Mouse (Mus musculus): ENCODE measurements around the gene Gm17359.

Gene Gm17359

DNA sequence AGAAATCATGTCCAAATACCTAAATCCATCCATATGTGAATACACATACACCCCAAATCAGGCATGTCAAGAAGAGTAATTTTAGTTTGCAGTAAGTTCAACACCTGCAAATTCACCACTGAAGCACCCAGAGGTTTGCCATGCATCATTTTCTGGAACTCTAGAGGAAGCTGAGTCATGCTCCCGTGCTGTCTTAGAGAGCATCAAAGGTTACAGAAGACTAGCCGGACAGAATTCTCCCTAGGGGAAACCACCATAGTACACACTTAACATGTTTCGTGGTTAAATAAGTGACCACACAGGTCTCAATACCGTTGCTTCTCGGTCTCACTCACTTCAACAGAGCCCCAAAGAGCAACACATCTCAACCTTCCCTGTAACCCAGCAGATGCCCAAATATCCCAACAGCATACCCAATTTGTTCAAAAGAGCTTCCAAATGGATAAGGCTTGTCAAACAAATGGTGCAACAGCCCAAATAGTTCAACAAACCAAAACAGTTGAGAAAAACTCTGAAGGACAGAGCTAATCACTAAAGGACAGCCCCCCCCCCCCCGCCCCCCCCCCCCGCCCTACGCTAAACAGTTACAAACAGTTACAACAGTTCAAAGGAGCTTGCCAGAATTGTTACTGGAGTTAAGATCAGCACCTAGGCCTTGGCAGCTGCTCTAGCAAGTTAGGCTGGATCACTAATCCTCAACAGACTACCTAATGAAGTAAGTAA is at the start of gene Gm17359:
Gm17359 (plus strand) TSS at position 618 of the 723 bp plus-strand sequence.
- ATAC-seq (ENCODE audit: low TSS enrichment): no peak

DNA sequence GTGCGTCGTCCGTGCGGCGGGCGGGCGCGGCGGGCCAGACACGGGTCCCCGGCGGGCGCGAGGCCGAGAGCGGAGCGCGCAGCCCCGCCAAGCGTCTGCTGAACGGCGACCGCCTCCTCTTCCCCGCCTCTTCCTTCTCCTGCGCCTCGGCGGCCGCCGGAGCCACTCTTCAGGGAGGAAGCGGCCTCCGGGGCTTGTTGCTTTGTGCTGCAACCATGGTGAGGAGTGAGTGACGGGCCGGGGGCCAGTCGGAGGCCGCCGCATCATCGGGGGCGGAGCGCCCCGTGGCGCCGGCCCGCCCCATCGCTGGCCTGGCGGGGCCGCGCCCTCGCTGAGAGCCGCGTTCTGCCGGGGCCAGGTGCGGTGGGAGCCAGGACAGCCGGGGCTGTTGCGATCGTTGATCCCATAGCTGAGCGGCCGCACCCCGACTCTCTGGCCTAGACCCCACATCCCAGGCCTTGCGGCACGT is 49.3 kb upstream of the Gm17359 start:
- ATAC-seq (ENCODE audit: low TSS enrichment): peak; percentile 84

DNA sequence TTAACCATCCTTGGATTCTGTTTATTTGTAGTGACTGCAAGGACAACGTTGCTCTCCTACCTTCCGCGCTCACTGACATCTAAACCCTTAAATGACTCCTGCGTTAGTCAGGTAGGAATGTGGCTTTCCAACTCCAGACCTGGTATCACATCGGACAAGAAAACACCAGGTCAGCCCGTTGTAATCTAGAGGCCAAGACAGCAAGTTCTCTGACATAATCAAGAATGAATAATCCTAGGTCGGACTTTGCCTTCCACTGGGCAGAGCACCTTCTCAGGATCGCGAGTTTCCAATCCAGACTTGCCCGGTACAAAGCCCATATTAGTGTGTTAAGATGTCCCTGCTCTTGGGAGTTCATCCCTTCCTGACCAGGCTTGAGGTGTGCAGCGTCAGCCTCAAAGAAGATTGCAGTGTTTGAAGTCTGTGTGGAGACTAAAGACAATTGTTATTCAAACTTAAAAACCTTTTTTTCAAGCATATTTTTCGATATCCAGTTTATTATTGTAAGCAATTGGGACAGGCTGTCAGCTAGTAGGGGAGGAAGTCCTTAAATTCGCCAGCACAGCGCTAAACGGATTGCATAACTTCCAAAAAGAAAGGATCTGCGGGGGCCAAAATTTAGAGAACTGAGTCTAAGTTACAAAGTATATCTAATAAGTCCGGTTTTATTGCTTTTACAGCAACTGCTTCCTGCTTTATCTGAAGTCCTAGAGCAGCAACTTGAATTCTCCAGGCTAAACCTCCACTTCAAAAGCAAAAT is 48.6 kb upstream of the Gm17359 start:
- ATAC-seq (ENCODE audit: low TSS enrichment): no peak; the same call in 1 of the 2 replicates

DNA sequence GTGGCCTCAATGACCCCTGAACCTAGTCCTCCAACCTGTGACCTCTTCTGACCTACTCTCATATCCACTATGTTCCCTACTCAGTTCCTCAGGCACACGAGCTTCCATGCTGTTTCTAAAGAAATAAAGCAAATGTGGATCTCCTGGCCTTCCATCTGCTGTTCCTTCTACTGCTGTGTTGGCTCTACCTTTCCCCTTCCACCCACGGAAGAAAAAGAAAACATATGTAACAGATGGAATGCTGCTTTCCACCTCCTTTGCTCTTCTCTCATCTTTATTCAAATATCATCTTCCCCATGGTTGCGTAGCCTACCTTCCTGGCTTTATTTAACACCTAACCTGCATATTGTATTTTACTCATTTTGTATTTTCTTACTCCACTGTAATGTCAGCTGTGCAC is 47.4 kb upstream of the Gm17359 start:
- peak; percentile 20 for ATAC-seq (ENCODE audit: low TSS enrichment)

DNA sequence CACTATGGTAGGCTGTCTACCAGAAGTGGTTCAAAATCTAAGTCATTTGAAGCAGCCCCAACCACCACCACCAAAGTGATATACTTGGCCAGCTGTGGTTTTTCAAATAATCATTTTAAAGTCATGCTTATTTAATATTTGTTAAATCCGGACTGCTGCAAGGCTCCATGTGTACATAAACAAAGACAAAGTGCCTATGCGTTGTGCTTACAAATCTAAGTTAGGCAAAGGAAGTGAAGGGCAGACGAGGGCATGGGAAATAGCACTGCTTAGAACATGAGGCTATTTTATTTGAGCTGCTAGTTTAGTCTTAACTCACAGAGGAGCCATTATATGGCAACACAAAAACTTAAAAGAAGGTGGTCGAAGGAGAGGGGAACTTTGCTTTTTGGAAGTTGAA is 43.4 kb upstream of the Gm17359 start:
- ATAC-seq (ENCODE audit: low TSS enrichment): no peak

DNA sequence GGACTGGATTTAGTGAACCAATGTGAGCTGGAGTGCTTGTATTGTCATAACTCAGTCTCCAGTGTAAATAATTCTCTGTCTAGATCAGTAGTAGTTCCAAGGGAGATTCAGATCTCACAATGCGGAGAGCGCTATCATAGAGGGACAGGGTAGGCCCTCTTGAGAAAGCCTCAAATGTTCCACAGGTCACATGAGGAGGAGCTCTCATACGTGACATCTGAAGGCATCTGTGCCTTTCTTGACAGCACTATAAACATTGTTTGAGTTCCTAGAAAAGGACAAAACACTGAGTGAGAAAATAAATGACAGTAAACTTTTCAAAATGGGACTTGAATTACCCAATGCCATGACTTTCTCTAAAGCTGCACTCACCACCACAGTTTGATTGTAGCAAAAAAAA is 41.8 kb upstream of the Gm17359 start:
- no peak for ATAC-seq (ENCODE audit: low TSS enrichment)

DNA sequence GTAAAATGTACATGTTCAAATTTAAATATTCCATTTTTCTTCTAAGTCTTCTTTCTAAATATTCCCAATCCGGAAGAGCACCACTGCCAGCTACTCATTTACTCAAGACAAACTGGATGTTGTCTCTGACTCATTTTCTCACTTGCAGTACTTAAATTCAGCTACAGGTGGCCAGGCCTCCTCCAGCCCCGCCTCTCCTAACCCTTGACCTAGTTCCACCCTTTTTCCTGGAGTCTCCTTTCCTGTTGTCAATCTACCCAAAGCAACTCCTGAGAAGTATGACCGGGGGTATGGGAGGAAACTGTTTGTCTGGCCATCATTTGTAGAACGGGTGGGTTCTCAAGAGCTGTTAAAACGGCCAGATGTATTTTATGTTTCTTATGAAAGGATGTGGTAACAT is 40.4 kb upstream of the Gm17359 start:
- ATAC-seq (ENCODE audit: low TSS enrichment): no peak

DNA sequence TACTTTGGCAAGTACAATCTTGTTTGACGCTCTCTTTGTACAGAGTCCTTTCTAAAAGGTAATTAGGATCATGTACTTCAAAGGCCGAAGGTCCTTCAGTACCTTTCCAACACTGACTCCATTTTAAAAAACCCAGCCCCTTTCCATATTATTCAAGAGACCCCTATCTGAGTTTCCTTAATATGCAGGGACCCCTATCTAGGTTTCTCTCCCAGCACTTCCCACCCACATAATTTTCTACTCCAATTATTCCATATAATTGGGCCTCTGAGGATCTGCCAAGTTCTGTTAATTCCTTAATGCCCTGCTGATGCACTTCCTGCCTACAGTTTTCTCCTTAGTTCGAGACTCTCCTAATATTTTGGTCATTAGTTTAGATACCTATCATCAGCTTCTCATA is 39.9 kb upstream of the Gm17359 start:
- ATAC-seq (ENCODE audit: low TSS enrichment): no peak

DNA sequence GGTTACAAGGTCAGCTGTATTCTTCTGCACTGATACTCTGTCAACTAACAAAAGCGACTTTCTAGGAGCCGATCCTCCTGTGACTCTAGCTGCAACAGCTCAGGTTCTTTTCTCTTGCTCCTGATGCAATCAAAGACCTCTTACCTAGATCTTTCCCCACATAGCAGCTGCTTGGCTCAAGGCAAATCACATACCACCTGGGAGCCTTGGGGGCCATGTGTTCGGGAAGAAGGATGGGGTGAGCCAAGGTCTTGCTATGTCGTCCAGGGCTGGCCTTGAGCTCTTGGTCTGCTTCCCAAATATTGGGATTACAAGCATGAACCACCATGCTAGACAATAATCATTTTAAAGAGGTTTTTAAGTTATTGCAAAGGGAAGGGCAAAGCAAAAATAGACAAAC is 39.2 kb upstream of the Gm17359 start:
- ATAC-seq (ENCODE audit: low TSS enrichment): no peak

DNA sequence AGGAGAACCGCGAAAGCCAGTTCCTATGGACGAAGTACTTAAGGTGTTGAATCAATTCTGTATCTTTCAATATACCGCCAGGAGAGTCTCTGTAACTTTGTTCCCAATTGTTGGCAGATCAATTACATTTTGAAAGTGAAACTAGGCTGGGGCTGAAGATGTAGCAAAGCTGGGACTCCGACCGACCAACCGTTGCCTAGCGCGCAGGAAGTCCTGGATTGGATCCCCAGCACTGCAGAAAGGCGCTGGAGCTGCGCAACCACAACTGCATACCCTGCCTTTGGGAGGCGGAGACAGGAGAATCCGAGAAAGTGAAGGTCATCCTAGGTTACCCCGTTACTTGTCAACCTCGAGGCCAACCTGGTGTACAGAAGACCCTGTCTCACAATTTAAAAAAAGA is 37.1 kb upstream of the Gm17359 start:
- no peak for ATAC-seq (ENCODE audit: low TSS enrichment)

DNA sequence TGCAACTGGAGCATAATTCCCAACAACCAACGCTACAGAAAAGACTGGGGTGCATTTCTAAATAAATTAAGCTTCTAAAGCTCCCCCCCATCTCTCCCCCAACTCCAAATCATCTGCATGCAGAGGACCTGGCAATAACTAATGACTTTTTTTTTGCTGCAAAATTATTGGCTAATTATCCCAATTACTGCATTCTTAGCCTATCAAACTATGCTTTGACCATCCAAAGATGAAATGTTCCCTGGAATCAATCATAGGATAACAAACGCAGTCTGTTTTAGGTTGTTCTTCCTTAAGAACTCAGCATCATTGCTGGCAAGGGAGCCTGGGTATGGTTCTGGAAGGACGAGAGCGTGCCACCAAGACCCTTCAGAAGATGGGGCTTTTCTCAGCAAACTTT is 27.9 kb upstream of the Gm17359 start:
- no peak for ATAC-seq (ENCODE audit: low TSS enrichment)

DNA sequence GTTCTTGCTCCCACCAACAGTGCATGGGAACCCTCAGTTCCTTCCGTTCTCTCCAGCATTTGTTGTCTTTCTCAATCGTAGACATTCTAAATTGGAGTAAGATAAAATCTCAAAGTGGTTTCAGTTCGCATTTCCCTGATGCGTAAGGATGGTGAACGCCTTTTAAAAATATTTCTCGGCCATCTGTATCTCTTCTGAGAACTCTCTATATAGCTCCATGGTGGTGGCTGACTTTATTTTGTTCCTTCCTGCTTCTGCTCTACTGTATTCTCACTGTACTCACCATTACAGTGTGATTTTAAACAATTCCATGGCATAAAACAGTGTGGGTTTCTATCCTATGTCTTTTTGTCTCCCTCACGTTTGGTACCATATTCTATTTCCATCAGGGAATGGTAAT is 26.3 kb upstream of the Gm17359 start:
- peak; percentile 58 for ATAC-seq (ENCODE audit: low TSS enrichment)

DNA sequence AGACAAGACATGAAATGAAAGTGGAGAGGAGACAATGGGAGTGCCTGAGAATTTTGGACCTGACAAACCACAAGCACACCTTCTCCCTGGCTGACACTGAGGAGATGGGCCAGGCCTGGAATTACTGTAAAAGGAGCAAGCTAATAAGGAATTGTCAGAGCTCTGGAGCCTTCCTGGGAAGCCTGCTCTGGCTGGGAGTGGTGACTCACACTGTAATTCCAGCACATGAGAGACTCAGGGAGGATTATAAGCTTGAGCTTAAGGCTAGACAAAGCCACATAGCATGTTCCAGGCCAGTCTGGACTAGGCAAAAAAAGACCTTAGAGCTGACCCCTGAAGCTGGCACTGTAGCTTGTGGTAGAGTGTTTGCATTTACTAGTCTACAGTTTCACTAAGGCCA is 24.6 kb upstream of the Gm17359 start:
- no peak for ATAC-seq (ENCODE audit: low TSS enrichment)

DNA sequence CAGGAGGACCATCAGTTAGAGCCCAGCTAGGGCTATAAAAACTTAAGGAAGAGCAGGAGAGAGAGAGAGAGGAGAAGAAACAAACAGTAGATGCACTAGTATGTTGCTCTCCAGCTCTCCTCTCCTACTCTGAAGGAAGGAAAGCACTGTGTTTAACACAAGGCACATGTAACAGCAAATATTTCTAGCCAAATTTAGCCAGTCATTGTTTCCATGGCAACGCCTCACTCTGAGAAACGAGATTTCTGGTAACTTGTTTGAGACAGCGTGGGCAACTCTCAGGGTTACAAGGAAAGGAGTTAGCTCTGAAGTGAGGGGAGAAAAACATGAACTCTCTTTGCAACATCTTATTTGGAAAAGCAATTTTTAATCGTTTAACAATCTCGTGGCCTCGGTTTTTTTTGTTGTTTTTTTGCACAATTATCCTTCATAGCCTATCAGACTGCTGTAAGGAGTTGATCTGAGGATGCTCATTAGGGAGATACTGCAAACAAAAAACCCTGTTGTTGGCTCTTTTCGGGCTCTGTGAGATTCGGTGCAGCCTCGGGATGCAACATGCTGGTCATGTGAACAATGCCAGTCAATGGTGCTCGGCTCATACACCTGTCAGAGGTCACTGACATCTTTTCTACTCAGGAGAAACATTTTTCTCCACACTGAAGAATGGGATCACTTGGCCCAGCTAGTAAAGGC is 22.3 kb upstream of the Gm17359 start:
- peak; percentile 94 for ATAC-seq (ENCODE audit: low TSS enrichment)

DNA sequence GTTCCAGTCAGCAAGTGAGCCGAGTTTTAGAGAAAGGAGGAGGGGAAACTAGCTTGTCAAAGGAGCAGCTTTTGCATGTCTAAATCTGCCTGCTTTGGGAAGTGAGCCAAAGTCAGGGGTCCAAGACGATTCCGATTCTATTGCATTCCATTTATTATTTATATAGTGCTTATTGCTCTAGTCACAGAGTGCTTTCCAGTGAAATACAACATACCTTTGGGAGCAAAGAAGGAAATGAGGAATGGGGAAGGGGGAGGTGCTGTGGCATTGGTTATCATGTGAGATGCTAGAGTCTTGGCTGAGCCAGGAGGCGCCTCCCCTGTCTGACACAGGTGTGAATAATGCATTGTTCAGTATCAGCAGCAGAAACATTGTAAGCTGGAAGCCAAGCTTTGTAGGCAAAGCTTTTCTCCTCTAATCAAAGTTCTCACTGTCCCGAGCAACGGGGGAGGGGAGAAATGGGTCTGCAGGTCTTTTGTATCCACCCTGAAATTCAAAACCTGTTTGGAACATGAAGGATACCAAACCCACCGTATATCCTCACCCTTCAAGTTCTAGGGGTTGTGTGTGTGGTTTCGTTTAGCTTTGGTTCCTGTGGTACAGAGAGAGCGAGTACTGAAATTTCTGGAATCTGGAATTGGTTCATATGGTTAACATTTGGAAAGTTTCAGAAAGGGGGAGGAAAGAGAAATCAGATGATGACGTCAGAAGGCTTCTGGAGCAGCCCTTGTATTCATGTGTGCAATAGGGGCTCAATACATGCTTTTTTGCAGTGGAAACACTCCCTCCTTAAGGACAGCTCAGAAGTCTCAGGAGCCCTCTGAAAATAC is 11.5 kb upstream of the Gm17359 start:
- no peak for ATAC-seq (ENCODE audit: low TSS enrichment)

DNA sequence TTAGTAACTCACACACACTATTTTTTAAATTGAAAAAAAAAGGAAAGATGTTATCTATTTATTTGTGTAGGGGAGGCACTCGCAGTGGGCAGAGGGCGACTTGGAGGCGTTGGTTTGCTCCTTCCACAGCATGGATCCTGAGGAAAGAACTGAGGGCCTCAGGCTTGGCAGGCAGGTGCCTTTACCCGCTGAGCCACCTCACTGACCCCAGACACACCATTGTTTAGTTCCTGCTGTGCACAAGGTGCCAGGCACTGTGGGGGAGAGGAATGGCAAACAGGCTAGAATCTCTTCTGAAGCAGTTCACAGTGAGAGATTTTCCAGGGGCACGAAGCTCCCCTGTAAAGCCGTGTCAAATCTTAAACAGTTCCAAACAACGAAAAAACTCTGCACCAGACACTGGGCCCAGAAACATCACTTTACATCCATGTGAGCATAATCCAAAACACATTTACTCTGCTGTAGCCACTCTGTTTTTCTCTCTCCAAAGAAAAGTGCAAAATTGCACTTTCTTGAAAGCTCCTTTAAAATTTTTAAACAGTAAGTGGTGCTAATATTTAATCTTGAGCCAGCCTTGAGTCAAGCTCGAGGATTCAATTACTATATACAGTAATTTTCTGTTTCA is 6.7 kb upstream of the Gm17359 start:
- no peak for ATAC-seq (ENCODE audit: low TSS enrichment)

DNA sequence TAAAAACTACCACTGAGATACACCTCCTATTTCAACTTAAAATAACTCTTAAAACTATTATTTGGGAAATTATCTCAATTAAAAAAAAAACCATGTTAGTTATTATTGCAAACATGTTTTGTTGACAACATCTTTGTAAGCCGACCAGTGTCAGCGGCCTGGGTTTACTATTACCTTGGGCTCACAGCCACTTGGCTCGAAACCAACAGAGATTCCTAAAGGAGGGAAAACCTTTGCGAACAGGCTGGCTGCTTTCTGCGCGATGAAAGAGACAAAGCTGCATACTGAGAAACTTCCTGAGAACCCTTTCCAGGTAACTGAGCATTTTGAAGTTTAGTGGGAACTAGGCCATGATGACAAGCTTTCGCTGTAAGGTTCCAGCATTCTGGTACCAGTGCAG is 3.4 kb upstream of the Gm17359 start:
- ATAC-seq (ENCODE audit: low TSS enrichment): no peak

DNA sequence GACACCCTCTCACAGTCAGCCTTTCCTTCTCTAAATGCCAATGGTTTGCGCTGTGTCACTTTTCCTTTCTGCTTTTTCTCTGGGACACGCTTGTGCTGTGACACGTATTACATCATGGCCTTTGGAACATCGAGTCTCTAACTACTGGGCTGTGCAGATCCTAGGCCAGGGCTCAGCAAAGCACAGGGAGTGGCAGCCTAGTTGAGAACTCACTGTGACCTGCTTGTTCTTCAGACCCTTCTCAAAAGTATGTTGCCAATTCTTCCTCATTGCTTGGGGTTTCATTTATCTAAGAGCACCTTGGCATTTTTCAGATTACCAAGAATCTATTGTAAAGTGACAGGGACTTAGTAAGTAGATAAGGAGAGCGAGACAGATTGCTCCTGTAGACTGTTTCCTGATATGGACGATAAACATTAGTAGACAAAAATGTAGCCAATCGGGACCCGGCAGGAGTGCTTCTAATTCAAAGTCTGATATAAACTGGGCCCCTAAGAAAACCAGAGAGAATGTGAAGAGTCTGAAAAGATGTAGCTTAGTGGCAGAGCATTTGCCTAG is 2.7 kb upstream of the Gm17359 start:
- no peak for ATAC-seq (ENCODE audit: low TSS enrichment)

DNA sequence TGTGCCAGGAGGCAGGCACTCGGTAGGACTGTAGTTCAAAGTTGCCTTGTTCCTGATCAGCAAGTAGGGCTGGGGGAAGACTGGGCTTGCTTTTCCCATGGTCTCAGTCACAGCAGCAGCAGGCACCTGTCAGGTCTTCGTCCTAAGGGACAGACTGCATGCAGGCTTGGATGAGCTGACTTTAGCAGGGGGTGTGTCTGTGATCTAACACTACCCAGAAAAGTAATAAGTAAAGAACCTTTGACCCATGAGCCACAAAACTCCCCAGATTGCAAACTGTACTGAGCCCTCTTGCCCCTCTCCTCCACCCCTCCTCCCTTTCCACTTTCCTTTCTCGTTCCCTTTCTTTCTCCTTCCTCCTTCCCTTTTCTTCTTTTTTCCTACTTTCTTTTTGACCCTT is 4.3 kb downstream of the Gm17359 start:
- no peak for ATAC-seq (ENCODE audit: low TSS enrichment)

DNA sequence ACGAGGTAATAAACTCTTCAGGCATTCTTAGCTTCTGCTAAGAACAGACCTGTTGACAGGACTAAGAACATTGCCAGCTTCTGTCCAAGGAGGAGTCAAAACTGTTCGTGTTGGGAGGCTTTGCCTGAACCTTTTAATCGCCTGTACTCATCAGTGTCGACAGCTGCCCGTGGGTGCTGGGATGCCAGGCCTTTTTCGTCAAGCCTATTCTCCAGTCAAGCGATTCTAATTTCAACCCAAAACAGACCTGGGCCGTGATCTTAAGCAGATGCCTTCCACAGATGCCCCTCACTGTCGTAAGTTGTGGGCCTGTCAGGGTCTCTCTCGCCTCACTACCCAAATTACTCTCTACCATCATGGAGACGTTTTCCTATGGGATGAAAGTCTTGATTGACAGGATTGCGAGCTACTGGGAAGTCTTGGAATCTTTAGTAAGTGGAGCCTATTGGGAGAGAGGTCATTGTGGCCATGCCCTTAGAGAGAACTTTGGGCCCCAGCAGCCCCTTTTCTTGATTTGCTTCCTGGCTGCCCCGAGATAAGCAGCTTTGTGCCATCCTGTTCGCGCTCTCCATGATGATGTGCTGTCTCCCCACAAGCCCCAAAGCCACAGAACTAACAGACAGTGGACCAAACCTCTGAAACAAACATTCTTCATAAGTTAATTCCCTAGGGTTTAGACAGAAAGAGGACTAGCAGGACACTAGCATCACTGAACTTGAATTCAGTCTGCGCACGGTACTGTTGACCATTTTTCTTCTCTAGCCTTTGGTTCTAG is 6.7 kb downstream of the Gm17359 start:
- ATAC-seq (ENCODE audit: low TSS enrichment): no peak
